Mouse (Mus musculus) C3H10T1/2 (cell line): ENCODE results near the gene Nxph1. TPM values are rescaled to one million over a fixed set of nuclear protein-coding genes. Genes with fewer than 3 reads are reported as not detected.

Experiments used
- polyA plus RNA-seq, 2 experiments: library from polyadenylated mRNA; unstranded; fragments of >200 nt; fragmentation: generic; extraction: Trizol; gene quantifications; one replicate each; pipeline ENCODE4 v1.2.1; 2012; ENCODE audit warnings: missing spikeins in 2 of 2

Nxph1 gene
- not detected for polyA plus RNA-seq

GRCm38 (mm10) chr6:8948131-8948470 is at the start of gene Nxph1:
TSS of gene Nxph1 (plus strand) at chr6:8948431.

Other genes with a start within 250 kb of the Nxph1 start
- 1 to 10 TPM in 1 of 2 experiments, under 1 TPM in 1; 0.98 to 1.1 TPM for gene Ica1, start 169.9 kb upstream of the Nxph1 start, polyA plus RNA-seq